Mouse (Mus musculus) stomach, embryonic 14.5 days (tissue): ENCODE results near the gene Olfr1111. TPM values are rescaled to one million over a fixed set of nuclear protein-coding genes. Genes with fewer than 3 reads are reported as not detected.
"Not testable (repeated sequence)": the region's sequence is repeated elsewhere in the genome, so short reads cannot be mapped to it uniquely, and the experiment has no call there.

Source experiments
- ATAC-seq: fragments of 200-750 bp; cut with Nextera tagmentation; 2 replicates; pipeline ENCODE4 v1.8.0; 2017; ENCODE audit warnings: low read depth, moderate TSS enrichment; ENCODE audit not compliant: insufficient number of reproducible peaks, insufficient read depth, low FRiP score
- H3K27ac ChIP-seq: fragments of 300-500 bp; sonication (generic); 2 replicates; pipeline ENCODE4 v1.5.1; 2014; ENCODE audit warnings: mild to moderate bottlenecking, low read length, moderate library complexity, mixed read lengths
- H3K27me3 ChIP-seq: fragments of 300-500 bp; sonication (generic); 2 replicates; pipeline ENCODE4 v1.6.1; 2014; ENCODE audit warnings: low read length, control low read depth, mixed read lengths; ENCODE audit not compliant: control insufficient read depth, insufficient read depth
- H3K36me3 ChIP-seq: fragments of 300-500 bp; sonication (generic); 2 replicates; pipeline ENCODE4 v1.6.1; 2014; ENCODE audit warnings: mild to moderate bottlenecking, control low read depth, low read length, moderate library complexity, mixed read lengths; ENCODE audit not compliant: control insufficient read depth, insufficient read depth
- H3K4me1 ChIP-seq: fragments of 300-500 bp; sonication (generic); 2 replicates; pipeline ENCODE4 v1.6.1; 2014; ENCODE audit warnings: low read length, control low read depth, mixed read lengths; ENCODE audit not compliant: control insufficient read depth, insufficient read depth
- H3K4me2 ChIP-seq: fragments of 300-500 bp; sonication (generic); replicated peaks from 2 replicates; pipeline ENCODE4 v1.6.1; 2014; ENCODE audit warnings: low read depth, low read length, control low read depth
- H3K4me3 ChIP-seq: fragments of 300-500 bp; sonication (generic); 2 replicates; pipeline ENCODE4 v1.5.1; 2014; ENCODE audit warnings: low read depth, low read length, control low read depth
- H3K9ac ChIP-seq: fragments of 300-500 bp; sonication (generic); replicated peaks from 2 replicates; pipeline ENCODE4 v1.6.1; 2014; ENCODE audit warnings: low read depth, mild to moderate bottlenecking, control low read depth, low read length, moderate library complexity, mixed read lengths
- H3K9me3 ChIP-seq: fragments of 300-500 bp; sonication (generic); 2 replicates; pipeline ENCODE4 v1.6.1; 2016; ENCODE audit warnings: low read depth, low read length, control low read depth; ENCODE audit not compliant: control insufficient read depth
- WGBS: fragments of 180-500 bp; shearing (Covaris S2); extraction: QIAGEN DNeasy Blood & Tissue Kit; methylation state at CpG from one replicate; pipeline ENCODE4 v1.1.7; 2014; 5-methylcytosine and 5-hydroxymethylcytosine counted together
- polyA plus RNA-seq: library from polyadenylated mRNA; unstranded; fragments of >200 nt; fragmentation: Nextera tagmentation; extraction: Ambion mirVana; gene quantifications from 2 replicates; pipeline ENCODE4 v1.2.1, GENCODE M21; 2014

The Olfr1111 gene
- not detected in 2 replicates for polyA plus RNA-seq

DNA sequence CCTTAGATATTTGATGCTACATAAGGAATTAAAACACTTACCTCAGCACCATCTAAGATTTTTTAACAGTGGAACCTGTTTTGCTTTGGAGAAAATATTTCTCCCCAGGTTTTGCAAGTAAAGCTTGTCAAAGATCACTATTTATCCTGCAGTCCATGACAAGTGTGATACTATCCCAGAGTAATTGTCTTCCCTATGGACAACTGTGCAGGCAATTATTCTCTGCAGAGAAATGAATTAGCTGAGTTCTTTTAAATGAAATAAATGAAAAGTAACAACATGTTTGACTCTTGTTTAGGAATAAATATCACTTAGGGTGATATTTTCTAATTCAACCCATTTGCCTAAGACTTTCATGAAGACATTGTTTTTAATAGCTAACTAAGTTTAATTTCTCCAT is at the start of gene Olfr1111:
Olfr1111 (minus strand) TSS at position 101 of the 400 bp plus-strand sequence.
- Histone ChIP-seq H3K9me3 (no peaks in the 10 kb centered on the region), H3K27me3 (no peaks in the 10 kb centered on the region), H3K4me2 (no peak within 1 kb of the TSS), H3K36me3 (no peaks in the 10 kb centered on the region), H3K9ac (no peak within 1 kb of the TSS), H3K4me3 (no peak within 1 kb of the TSS), H3K4me1 (no peaks in the 10 kb centered on the region), H3K27ac (no peak within 1 kb of the TSS)
- no peak for ATAC-seq

DNA sequence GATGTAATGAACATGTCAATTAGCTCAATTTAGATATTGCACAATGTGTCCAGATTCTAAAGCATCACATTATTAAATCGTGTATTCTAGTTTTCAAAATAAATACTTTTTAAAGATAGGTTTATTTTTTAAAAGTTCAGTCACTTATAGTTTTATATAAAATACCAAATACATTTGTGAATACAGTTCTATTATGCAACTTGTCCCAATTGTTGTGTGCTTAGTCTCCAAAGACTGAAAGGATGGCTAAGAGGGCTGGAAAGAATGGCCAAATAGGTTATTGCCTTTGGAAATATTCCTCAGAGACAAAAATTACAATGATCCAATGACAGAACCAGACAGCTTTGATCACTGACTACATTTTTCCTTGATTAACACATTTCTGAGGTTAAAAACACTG is 35.1 kb upstream of the Olfr1111 start, which contains the start of gene Olfr1112:
Olfr1112 (plus strand) TSS at position 301 of the 400 bp plus-strand sequence.
- ATAC-seq, result no peak
- Histone ChIP-seq H3K36me3 (no peaks in the 10 kb centered on the region), H3K4me3 (no peak within 1 kb of the TSS), H3K9me3 (no peaks in the 10 kb centered on the region), H3K9ac (no peak within 1 kb of the TSS), H3K4me2 (no peak within 1 kb of the TSS), H3K27ac (no peak within 1 kb of the TSS), H3K27me3 (no peaks in the 10 kb centered on the region), H3K4me1 (no peaks in the 10 kb centered on the region)
- 81% methylated on average over 1 of the region's 1 CpGs for WGBS

DNA sequence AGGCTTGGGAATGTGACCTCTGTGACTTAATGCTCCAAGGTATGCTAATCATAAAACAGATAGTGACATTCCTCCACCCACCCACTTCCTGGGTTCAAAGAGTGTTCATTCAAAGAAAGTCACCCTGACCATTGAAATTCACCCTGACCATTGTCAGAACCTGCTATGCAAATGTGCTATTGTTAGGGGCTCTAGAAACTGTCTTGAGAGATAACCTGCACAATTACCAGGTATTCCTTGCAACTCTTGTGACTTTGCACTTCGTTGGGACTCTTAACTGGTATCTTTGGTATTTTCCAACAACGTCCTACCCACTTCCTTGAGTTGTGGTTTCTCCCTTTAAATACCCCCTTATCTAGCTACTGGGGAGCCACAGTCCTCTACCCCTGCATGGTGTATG is 15.3 kb upstream of the Olfr1111 start:
- 88% methylated on average over 2 of the region's 2 CpGs for WGBS
- H3K27ac ChIP-seq, H3K4me3 ChIP-seq, H3K27me3 ChIP-seq, H3K9ac ChIP-seq, H3K4me2 ChIP-seq, H3K9me3 ChIP-seq, H3K36me3 ChIP-seq, H3K4me1 ChIP-seq, ATAC-seq: not testable (repeated sequence)

DNA sequence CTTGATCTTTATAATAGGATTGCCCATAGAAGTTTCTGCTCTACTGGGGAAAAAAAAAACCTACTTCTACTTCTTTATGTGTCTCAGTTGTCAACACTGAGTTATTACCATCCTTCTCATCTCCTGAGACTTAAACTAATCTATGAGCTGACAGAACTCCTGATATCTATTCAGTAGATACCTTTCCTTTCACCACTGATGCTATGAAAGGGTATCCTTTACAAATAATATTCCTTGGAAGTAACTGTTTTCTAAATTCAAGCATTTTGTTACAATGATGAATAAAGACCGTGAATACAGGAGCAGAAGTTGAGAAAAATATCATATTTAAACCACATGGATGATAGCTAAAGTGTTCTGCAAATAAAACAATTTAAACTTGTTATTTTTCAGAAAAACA is 12.2 kb downstream of the Olfr1111 start, which contains the start of gene Olfr1110:
Olfr1110 (minus strand) TSS at position 101 of the 400 bp plus-strand sequence.
- no peak for ATAC-seq
- Histone ChIP-seq H3K27me3 (no peaks in the 10 kb centered on the region), H3K36me3 (no peaks in the 10 kb centered on the region), H3K4me1 (no peaks in the 10 kb centered on the region), H3K27ac (no peak within 1 kb of the TSS), H3K9me3 (no peaks in the 10 kb centered on the region), H3K4me3 (no peak within 1 kb of the TSS), H3K9ac (no peak within 1 kb of the TSS), H3K4me2 (no peak within 1 kb of the TSS)
- 80% methylated on average over 1 of the region's 1 CpGs for WGBS

DNA sequence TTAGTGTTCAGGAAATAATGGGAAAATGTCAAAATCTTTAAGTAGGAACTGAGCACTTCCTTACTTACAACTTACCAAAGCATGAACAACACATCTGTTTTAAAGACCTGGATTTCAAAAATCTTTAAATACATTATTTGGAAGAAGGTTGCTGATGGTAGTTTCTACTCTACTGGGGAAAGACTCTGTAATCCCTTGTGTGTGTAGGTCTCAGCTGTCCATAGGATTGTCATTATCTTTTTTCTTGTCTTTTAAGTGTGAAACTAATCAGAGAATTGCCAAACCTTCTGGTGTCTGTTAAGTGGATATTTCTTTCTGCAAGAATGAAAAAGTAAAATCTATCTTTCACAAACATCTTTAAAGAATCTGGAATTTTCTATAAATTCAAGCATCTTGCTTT is 38.0 kb downstream of the Olfr1111 start, which contains the start of gene Olfr259:
Olfr259 (minus strand) TSS at position 101 of the 400 bp plus-strand sequence.
- no peak for ATAC-seq
- H3K4me1 ChIP-seq, result no peaks in the 10 kb centered on the region
- no peak within 1 kb of the TSS for H3K27ac ChIP-seq
- H3K36me3 ChIP-seq, result no peaks in the 10 kb centered on the region
- no peaks in the 10 kb centered on the region for H3K9me3 ChIP-seq
- no peak within 1 kb of the TSS for H3K9ac ChIP-seq
- no peaks in the 10 kb centered on the region for H3K27me3 ChIP-seq
- no peak within 1 kb of the TSS for H3K4me3 ChIP-seq
- H3K4me2 ChIP-seq, result no peak within 1 kb of the TSS

Other genes with a start within 250 kb of the Olfr1111 start
- gene Olfr1098, start 228.1 kb downstream of the Olfr1111 start, polyA plus RNA-seq, result not detected in 2 replicates
- not detected in 2 replicates for gene Olfr1099, start 191.9 kb downstream of the Olfr1111 start, polyA plus RNA-seq
- not detected in 2 replicates for gene Olfr1100, start 172.7 kb downstream of the Olfr1111 start, polyA plus RNA-seq
- not detected in 2 replicates for gene Olfr1101, start 161.4 kb downstream of the Olfr1111 start, polyA plus RNA-seq
- gene Olfr1102, start 154.2 kb downstream of the Olfr1111 start, polyA plus RNA-seq, result not detected in 2 replicates
- gene Olfr1104, start 125.5 kb downstream of the Olfr1111 start, polyA plus RNA-seq, result not detected in 2 replicates
- not detected in 2 replicates for gene Olfr1105, start 116.1 kb downstream of the Olfr1111 start, polyA plus RNA-seq
- not detected in 2 replicates for gene Olfr1106, start 100.4 kb downstream of the Olfr1111 start, polyA plus RNA-seq
- not detected in 2 replicates for gene Olfr1107, start 76.8 kb downstream of the Olfr1111 start, polyA plus RNA-seq
- gene Olfr1109, start 56.6 kb downstream of the Olfr1111 start, polyA plus RNA-seq, result not detected in 2 replicates
- gene Olfr259, start 38.1 kb downstream of the Olfr1111 start, polyA plus RNA-seq, result not detected in 2 replicates
- not detected in 2 replicates for gene Olfr1110, start 12.3 kb downstream of the Olfr1111 start, polyA plus RNA-seq
- gene Olfr1112, start 35.2 kb upstream of the Olfr1111 start, polyA plus RNA-seq, result not detected in 2 replicates
- not detected in 2 replicates for gene Olfr1113, start 56.3 kb upstream of the Olfr1111 start, polyA plus RNA-seq
- not detected in 2 replicates for gene Olfr1115, start 95.4 kb upstream of the Olfr1111 start, polyA plus RNA-seq
- gene Olfr1116, start 114.9 kb upstream of the Olfr1111 start, polyA plus RNA-seq, result not detected in 2 replicates
- gene Olfr1118, start 155.0 kb upstream of the Olfr1111 start, polyA plus RNA-seq, result not detected in 2 replicates
- not detected in 2 replicates for gene Olfr1120, start 202.2 kb upstream of the Olfr1111 start, polyA plus RNA-seq
- not detected in 2 replicates for gene Olfr1121, start 217.3 kb upstream of the Olfr1111 start, polyA plus RNA-seq
- gene Olfr1122, start 233.2 kb upstream of the Olfr1111 start, polyA plus RNA-seq, result not detected in 2 replicates